Mouse (Mus musculus): ENCODE results near the gene Mgat4c.

DNA sequence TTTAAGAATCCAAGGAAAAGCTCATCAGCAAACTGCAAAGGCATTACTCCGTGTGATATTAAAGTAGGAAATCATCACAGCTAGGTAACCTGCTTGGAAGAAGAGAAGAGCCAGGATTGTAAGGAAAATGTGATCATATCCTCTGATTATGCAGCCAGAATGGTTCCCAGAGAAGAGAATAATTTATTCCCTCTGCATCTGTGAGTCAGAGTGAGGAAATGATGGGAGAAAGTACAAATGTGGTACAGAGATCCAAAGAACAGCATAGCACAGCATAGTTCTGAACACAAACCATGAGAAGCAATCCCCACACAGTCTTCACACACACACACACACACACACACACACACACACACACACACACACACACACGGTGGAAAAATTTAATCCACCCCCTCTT is 40.2 kb upstream of the Mgat4c start:
- no peak for TF ChIP-seq CTCF (IDR thresholded peaks at IDR 0.05; ENCODE audit: low read depth)
- TF ChIP-seq EP300 (IDR thresholded peaks at IDR 0.05; ENCODE audit: low read depth), result no peak

Measured in heart, postnatal 0 days (tissue).